Mouse (Mus musculus) kidney, embryonic 15.5 days (tissue): Measurements from ENCODE around the gene Hexb. TPM values are rescaled to one million over a fixed set of nuclear protein-coding genes. Genes with fewer than 3 reads are reported as not detected.
"Not testable (repeated sequence)": the region's sequence is repeated elsewhere in the genome, so short reads cannot be mapped to it uniquely, and the experiment has no call there.

ENCODE experiments used
- ATAC-seq: fragments of 200-750 bp; cut with Nextera tagmentation; replicated peaks from 2 replicates; pipeline ENCODE4 v1.8.0; 2017; ENCODE audit warnings: moderate TSS enrichment; ENCODE audit not compliant: low FRiP score
- H3K27ac ChIP-seq: fragments of 300-500 bp; sonication (generic); 2 replicates; pipeline ENCODE4 v1.5.1; 2015; ENCODE audit warnings: mild to moderate bottlenecking, inconsistent platforms
- H3K27me3 ChIP-seq: fragments of 300-500 bp; sonication (generic); 2 replicates; pipeline ENCODE4 v1.6.1; 2015; ENCODE audit warnings: inconsistent platforms
- H3K36me3 ChIP-seq: fragments of 300-500 bp; sonication (generic); 2 replicates; pipeline ENCODE4 v1.6.1; 2015; ENCODE audit warnings: inconsistent platforms
- H3K4me1 ChIP-seq: fragments of 300-500 bp; sonication (generic); 2 replicates; pipeline ENCODE4 v1.6.1; 2015; ENCODE audit warnings: inconsistent platforms
- H3K4me2 ChIP-seq: fragments of 300-500 bp; sonication (generic); 2 replicates; pipeline ENCODE4 v1.6.1; 2015; ENCODE audit warnings: moderate library complexity, mild to moderate bottlenecking, inconsistent platforms
- H3K4me3 ChIP-seq: fragments of 300-500 bp; sonication (generic); replicated peaks from 2 replicates; pipeline ENCODE4 v1.5.1; 2015; ENCODE audit warnings: mild to moderate bottlenecking, inconsistent platforms
- H3K9ac ChIP-seq: fragments of 300-500 bp; sonication (generic); 2 replicates; pipeline ENCODE4 v1.6.1; 2015; ENCODE audit warnings: mild to moderate bottlenecking, inconsistent platforms
- H3K9me3 ChIP-seq: fragments of 300-500 bp; sonication (generic); replicated peaks from 2 replicates; pipeline ENCODE4 v1.6.1; 2016; ENCODE audit warnings: inconsistent platforms
- WGBS: fragments of 180-500 bp; shearing (Covaris S2); methylation state at CpG from one replicate; pipeline ENCODE4 v1.1.7; 2015; ENCODE audit warnings: mixed read lengths; 5-methylcytosine and 5-hydroxymethylcytosine counted together
- polyA plus RNA-seq: library from polyadenylated mRNA; unstranded; fragments of >200 nt; fragmentation: Nextera tagmentation; extraction: Ambion mirVana; gene quantifications from 2 replicates; pipeline ENCODE4 v1.2.1, GENCODE M21; 2015

Gene Hexb
- polyA plus RNA-seq, 1 experiment from 2014 or later = 36.7 TPM

DNA sequence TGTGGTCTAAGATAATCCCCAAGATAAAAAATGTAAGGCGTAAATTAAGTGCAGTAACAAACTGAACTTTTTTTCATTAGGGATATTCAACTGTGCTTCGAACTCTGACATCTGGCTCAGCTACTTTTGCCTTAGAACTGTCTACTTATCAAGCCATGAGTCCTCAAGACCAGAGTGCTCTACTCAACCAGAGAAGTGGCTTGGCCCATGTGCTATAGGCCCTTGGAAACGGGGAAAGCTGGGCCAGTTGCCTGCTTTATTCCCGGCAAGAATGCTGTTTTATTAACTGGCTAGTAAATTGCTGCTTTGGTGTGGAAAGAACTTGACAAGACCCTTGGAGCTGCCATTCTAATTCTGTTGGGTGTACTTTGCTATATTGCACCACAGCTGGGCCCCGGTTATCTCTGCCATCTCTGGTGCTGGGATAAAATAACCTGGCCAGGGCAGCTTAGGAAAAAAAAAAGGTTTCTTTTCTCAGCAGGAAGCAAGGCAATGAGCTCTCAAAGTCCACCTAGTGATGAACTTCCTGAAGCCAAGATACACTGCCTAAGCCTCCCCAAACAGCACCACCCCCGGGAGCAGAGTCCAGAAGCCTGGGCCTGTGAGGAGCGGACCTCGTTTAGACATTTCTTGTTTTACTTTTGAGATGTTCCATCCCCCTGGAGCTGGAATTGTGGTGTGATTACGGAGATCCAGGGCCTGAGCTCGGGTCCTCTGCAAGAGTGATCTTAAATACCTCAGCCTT, 22.5 kb downstream of the Hexb start:
- no peak overlapping the region for H3K4me2 ChIP-seq
- H3K4me1 ChIP-seq = no peaks in the 10 kb centered on the region
- WGBS = 82% methylated on average over 10 of the region's 10 CpGs
- H3K27me3 ChIP-seq = no peaks in the 10 kb centered on the region
- no peak overlapping the region for H3K4me3 ChIP-seq
- no peaks in the 10 kb centered on the region for H3K9me3 ChIP-seq
- H3K9ac ChIP-seq = no peak overlapping the region
- no peak overlapping the region for H3K27ac ChIP-seq
- no peak for ATAC-seq
- peaks cover 93% of the 10 kb centered on the region for H3K36me3 ChIP-seq

DNA sequence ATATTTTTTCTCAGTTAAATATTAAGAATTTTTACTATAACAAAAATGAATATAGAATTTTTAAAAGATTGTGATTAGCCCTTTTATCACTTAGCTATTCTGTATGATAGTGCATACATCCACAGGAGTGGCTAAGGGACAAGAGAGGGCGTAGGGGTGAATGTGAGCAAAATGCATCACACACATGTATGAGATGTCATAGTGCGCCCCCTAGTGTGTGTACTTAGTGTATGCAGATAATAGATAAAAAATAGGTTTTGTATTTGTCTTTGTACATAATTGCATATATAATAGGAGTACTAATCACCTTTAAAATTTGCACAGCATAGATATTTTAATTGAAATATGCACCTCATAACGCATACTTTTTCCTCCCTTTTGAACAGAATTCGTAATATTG, 52.3 kb downstream of the Hexb start:
- ATAC-seq = no peak
- no peak overlapping the region for H3K4me2 ChIP-seq
- H3K4me3 ChIP-seq = no peak overlapping the region
- WGBS = 67% methylated on average over 4 of the region's 4 CpGs
- H3K36me3 ChIP-seq = peaks cover 64% of the 10 kb centered on the region
- no peaks in the 10 kb centered on the region for H3K9me3 ChIP-seq
- no peaks in the 10 kb centered on the region for H3K4me1 ChIP-seq
- H3K9ac ChIP-seq = no peak overlapping the region
- H3K27me3 ChIP-seq = no peaks in the 10 kb centered on the region
- H3K27ac ChIP-seq = no peak overlapping the region

DNA sequence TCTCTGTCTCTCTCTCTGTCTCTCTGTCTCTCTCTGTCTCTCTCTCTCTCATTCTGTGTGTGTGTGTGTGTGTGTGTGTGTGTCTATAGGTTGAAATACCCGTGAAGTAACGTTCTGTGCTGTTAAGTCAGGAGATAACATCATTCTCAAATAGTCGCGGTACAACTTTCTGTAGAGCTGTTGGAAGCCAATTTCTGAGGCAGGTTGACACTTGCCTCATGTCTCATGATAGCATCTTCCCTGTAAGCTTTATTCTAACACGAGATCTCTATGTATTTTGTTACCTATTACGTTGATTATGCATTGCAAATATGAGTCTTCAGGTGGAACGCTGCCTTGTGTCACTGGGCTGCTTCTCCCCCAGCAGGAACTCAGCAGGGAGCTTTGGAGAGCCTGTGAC, 55.8 kb downstream of the Hexb start:
- H3K4me2 ChIP-seq = no peak overlapping the region
- peaks cover 6% of the 10 kb centered on the region for H3K4me1 ChIP-seq
- 84% methylated on average over 7 of the region's 7 CpGs for WGBS
- ATAC-seq = no peak
- H3K27me3 ChIP-seq = no peaks in the 10 kb centered on the region
- no peak overlapping the region for H3K27ac ChIP-seq
- H3K9ac ChIP-seq = no peak overlapping the region
- H3K4me3 ChIP-seq = no peak overlapping the region
- H3K36me3 ChIP-seq = peaks cover 36% of the 10 kb centered on the region
- H3K9me3 ChIP-seq = no peaks in the 10 kb centered on the region

DNA sequence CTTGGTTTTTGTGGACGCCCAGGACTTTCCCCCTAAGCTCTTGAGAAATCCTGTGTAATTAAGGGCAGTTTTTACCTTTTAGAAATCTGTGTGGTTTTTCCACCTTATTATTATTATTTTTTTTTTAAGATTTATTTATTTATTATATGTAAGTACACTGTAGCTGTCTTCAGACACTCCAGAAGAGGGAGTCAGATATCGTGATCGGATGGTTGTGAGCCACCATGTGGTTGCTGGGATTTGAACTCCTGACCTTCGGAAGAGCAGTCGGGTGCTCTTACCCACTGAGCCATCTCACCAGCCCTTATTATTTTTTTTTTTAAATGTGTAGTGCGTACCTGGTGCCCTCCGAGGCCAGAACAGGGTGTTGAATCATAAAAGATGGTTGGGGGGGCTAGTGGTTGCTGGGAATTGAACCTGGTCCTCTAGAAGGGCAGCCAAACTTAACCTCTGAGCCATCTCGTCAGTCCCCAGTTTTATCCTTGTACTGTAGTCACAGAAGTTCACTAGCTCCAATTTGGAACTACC, 59.7 kb downstream of the Hexb start:
- ATAC-seq, H3K4me1 ChIP-seq, H3K9me3 ChIP-seq, H3K27me3 ChIP-seq: not testable (repeated sequence)
- Histone ChIP-seq H3K9ac (peak overlapping the region; percentile 85), H3K4me2 (peak overlapping the region; percentile 70), H3K36me3 (peaks cover 32% of the 10 kb centered on the region), H3K4me3 (peak overlapping the region; percentile 96), H3K27ac (0 out of 2 replicates have a peak overlapping the region, but pooled peaks have one; percentile 89)
- WGBS = 29% methylated on average over 8 of the region's 8 CpGs

- no peaks in the 10 kb centered on the region for H3K27me3 ChIP-seq
- ATAC-seq = peak; percentile 98
- peak within 1 kb of the TSS; percentile 89 for H3K27ac ChIP-seq
- peak within 1 kb of the TSS; percentile 70 for H3K4me2 ChIP-seq
- H3K4me3 ChIP-seq = peak within 1 kb of the TSS; percentile 96
- no peaks in the 10 kb centered on the region for H3K9me3 ChIP-seq
- H3K4me1 ChIP-seq = peaks cover 6% of the 10 kb centered on the region
- peak within 1 kb of the TSS; percentile 85 for H3K9ac ChIP-seq
- WGBS = under 1% methylated on average over 57 of the region's 57 CpGs
- H3K36me3 ChIP-seq = peaks cover 31% of the 10 kb centered on the region
Observed at GRCm38 (mm10) chr13:97137466-97138400, 60.4 kb downstream of the Hexb start, which contains the start of the genes Gfm2 and Nsa2. TSS of gene Gfm2 (plus strand) at chr13:97137937. TSS of gene Nsa2 (minus strand) at chr13:97137937.

GRCm38 (mm10) chr13:97130413-97130812, 67.7 kb downstream of the Hexb start:
- H3K9me3 ChIP-seq, H3K4me3 ChIP-seq, H3K27ac ChIP-seq, H3K9ac ChIP-seq, H3K4me2 ChIP-seq, H3K27me3 ChIP-seq, ATAC-seq, H3K4me1 ChIP-seq: not testable (repeated sequence)
- peaks cover 36% of the 10 kb centered on the region for H3K36me3 ChIP-seq
- no CpG with 5 or more reads among the region's 2 CpGs for WGBS

- not testable (repeated sequence) for H3K4me1 ChIP-seq, H3K9me3 ChIP-seq, ATAC-seq, H3K9ac ChIP-seq, H3K4me3 ChIP-seq, H3K4me2 ChIP-seq, H3K27me3 ChIP-seq, H3K27ac ChIP-seq
- 79% methylated on average over 4 of the region's 4 CpGs for WGBS
- peaks cover 28% of the 10 kb centered on the region for H3K36me3 ChIP-seq
Observed at GRCm38 (mm10) chr13:97129654-97130053, 68.5 kb downstream of the Hexb start.

Other genes starting within 250 kb of the Hexb start
- gene 1700029F12Rik, start 164.0 kb downstream of the Hexb start, polyA plus RNA-seq = not detected in 2 replicates
- gene Fam169a, start 131.1 kb downstream of the Hexb start, polyA plus RNA-seq = 3.0 and 3.4 TPM in 2 replicates
- 2.7 and 3.8 TPM in 2 replicates for gene Gm6169, start 99.1 kb downstream of the Hexb start, polyA plus RNA-seq
- 32.9 and 33.7 TPM in 2 replicates for gene Gfm2, start 60.4 kb downstream of the Hexb start, polyA plus RNA-seq
- gene Nsa2, start 60.4 kb downstream of the Hexb start, polyA plus RNA-seq = 54.5 and 57.0 TPM in 2 replicates
- 12.0 and 15.1 TPM in 2 replicates for gene Enc1, start 42.7 kb upstream of the Hexb start, polyA plus RNA-seq